Mouse (Mus musculus) intestine, postnatal 0 days (tissue): ENCODE measurements around the gene 1700001P01Rik. TPM values are rescaled to one million over a fixed set of nuclear protein-coding genes. Genes with fewer than 3 reads are reported as not detected.

Experiments
- ATAC-seq: fragments of 200-750 bp; cut with Nextera tagmentation; 2 replicates; pipeline ENCODE4 v1.8.0; 2017; ENCODE audit warnings: mild to moderate bottlenecking, moderate TSS enrichment, moderate library complexity
- H3K27ac ChIP-seq: fragments of 300-500 bp; sonication (generic); 2 replicates; pipeline ENCODE4 v1.5.1; 2014; ENCODE audit warnings: mild to moderate bottlenecking, low read depth, low read length, moderate library complexity
- H3K27me3 ChIP-seq: fragments of 300-500 bp; sonication (generic); replicated peaks from 2 replicates; pipeline ENCODE4 v1.6.1; 2014; ENCODE audit warnings: low read length, mixed read lengths; ENCODE audit not compliant: control insufficient read depth, insufficient read depth
- H3K36me3 ChIP-seq: fragments of 300-500 bp; sonication (generic); 2 replicates; pipeline ENCODE4 v1.6.1; 2014; ENCODE audit warnings: mild to moderate bottlenecking, moderate library complexity; ENCODE audit not compliant: control insufficient read depth, insufficient read depth
- H3K4me1 ChIP-seq: fragments of 300-500 bp; sonication (generic); replicated peaks from 2 replicates; pipeline ENCODE4 v1.6.1; 2014; ENCODE audit warnings: antibody characterized with exemption, low read length, mixed read lengths; ENCODE audit not compliant: control insufficient read depth, insufficient read depth
- H3K4me2 ChIP-seq: fragments of 300-500 bp; sonication (generic); replicated peaks from 2 replicates; pipeline ENCODE4 v1.6.1; 2014; ENCODE audit warnings: low read depth, mild to moderate bottlenecking, moderate library complexity
- H3K4me3 ChIP-seq: fragments of 300-500 bp; sonication (generic); 2 replicates; pipeline ENCODE4 v1.5.1; 2014; ENCODE audit warnings: low read depth, low read length
- H3K9ac ChIP-seq: fragments of 300-500 bp; sonication (generic); 2 replicates; pipeline ENCODE4 v1.6.1; 2014; ENCODE audit warnings: mild to moderate bottlenecking, low read depth, low read length
- H3K9me3 ChIP-seq: fragments of 300-500 bp; sonication (generic); 2 replicates; pipeline ENCODE4 v1.6.1; 2016; ENCODE audit warnings: mixed run types; ENCODE audit not compliant: control insufficient read depth
- CTCF ChIP-seq: sonication (generic); IDR thresholded peaks from 2 replicates; pipeline ENCODE4 v1.5.1; 2016; ENCODE audit warnings: low read depth, mild to moderate bottlenecking, control low read depth, antibody characterized with exemption, moderate library complexity
- WGBS: fragments of 180-500 bp; shearing (Covaris S2); extraction: QIAGEN DNeasy Blood & Tissue Kit; methylation state at CpG from one replicate; pipeline ENCODE4 v1.1.7; 2014; 5-methylcytosine and 5-hydroxymethylcytosine counted together
- polyA plus RNA-seq: library from polyadenylated mRNA; unstranded; fragments of >200 nt; fragmentation: Nextera tagmentation; extraction: Ambion mirVana; gene quantifications from 2 replicates; pipeline ENCODE4 v1.2.1, GENCODE M21; 2015

Gene 1700001P01Rik
- polyA plus RNA-seq, 1 experiment from 2014 or later = not detected

DNA sequence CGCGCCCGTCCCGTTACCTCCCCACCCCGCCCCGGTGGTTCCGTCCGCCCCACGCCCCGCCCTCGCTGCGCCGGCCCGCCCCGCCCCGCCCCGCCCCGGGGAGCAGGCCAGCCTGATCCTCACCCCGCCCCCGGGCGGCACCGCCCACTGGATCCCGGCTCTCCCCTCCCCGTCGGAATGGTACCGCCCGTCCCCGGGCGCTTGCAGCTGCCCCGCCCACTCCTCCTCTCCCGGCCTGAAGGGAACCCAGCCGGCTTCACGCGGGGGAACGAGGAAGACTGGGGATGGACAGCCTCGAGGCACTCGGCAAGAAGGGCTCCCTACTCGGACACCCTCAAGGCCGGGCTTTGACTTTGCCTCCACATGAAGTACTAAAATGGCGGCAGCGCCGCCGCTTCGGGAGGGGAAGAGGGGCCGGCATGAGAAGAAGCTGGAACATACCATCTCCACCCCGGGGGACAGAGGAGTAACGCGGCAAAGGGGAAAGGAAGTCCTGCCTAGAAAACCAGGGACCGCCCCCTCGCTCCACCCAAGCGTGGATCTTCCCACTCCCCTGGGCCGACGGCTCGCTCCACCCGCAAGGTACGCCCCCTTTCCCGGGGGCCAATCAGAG is 30.9 kb downstream of the 1700001P01Rik start:
- Histone ChIP-seq H3K4me3 (peak overlapping the region; percentile 89), H3K9me3 (no peaks in the 10 kb centered on the region), H3K4me1 (peaks cover 5% of the 10 kb centered on the region; the same call in 1 of the 2 replicates), H3K4me2 (peak overlapping the region; percentile 87), H3K9ac (peak overlapping the region; percentile 78), H3K27ac (peak overlapping the region; percentile 80), H3K27me3 (no peaks in the 10 kb centered on the region), H3K36me3 (peaks cover 30% of the 10 kb centered on the region)
- TF ChIP-seq CTCF = no peak
- peak; percentile 98 for ATAC-seq
- WGBS = 2% methylated on average over 38 of the region's 57 CpGs

DNA sequence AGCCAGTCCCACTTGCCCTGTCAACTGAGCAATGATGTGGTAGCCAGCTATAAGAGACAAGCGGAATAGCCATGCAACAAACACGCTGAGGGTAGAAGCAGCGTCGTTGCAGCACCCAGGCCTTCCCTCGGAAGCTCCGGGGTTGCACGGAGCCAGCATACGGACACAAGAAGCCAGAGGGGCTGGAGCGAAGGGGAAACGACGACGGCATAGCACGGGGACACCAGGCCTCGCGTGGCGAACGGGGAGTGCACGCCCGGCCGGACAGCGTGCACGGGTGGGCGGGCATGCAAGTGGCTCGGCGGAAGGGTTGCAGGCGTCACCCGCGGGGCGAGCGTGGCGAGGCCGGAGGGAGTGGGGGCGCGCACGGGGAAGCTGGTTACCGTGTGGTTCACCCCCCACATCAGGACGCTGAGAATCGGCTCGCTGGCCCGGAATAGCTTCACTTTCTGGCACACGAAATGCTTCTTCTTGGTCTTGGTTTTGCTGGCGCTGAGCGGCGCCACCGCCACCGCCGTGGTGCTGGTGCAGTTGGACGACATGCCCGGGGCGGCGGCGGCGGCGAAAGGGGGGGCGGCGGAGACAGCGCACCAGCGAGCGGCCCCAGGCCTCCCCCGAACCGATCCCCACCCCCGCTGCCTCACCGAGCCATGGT is 31.5 kb downstream of the 1700001P01Rik start, which contains the start of gene Pip4k2b:
Gene Pip4k2b, minus strand, starts transcription at position 642 of the 655 bp plus-strand sequence.
- peaks cover 5% of the 10 kb centered on the region; the same call in 1 of the 2 replicates for H3K4me1 ChIP-seq
- ATAC-seq = peak; percentile 31
- H3K27ac ChIP-seq = peak within 1 kb of the TSS; percentile 80
- peak within 1 kb of the TSS; percentile 87 for H3K4me2 ChIP-seq
- under 1% methylated on average over 62 of the region's 63 CpGs for WGBS
- H3K4me3 ChIP-seq = peak within 1 kb of the TSS; percentile 89
- no peaks in the 10 kb centered on the region for H3K9me3 ChIP-seq
- no peak for TF ChIP-seq CTCF
- H3K36me3 ChIP-seq = peaks cover 23% of the 10 kb centered on the region
- H3K9ac ChIP-seq = peak within 1 kb of the TSS; percentile 78
- no peaks in the 10 kb centered on the region for H3K27me3 ChIP-seq

- TF ChIP-seq CTCF = no peak
- Histone ChIP-seq H3K4me2 (peak overlapping the region; percentile 87), H3K4me3 (peak overlapping the region; percentile 89), H3K4me1 (peaks cover 5% of the 10 kb centered on the region; the same call in 1 of the 2 replicates), H3K27me3 (no peaks in the 10 kb centered on the region), H3K9ac (peak overlapping the region; percentile 76; the same call in 1 of the 2 replicates), H3K36me3 (peaks cover 18% of the 10 kb centered on the region), H3K9me3 (no peaks in the 10 kb centered on the region), H3K27ac (no peak overlapping the region)
- ATAC-seq = no peak
- WGBS = 19% methylated on average over 9 of the region's 9 CpGs
These were observed 32.3 kb downstream of the 1700001P01Rik start for GRCm38 (mm10) chr11:97743423-97743822.

DNA sequence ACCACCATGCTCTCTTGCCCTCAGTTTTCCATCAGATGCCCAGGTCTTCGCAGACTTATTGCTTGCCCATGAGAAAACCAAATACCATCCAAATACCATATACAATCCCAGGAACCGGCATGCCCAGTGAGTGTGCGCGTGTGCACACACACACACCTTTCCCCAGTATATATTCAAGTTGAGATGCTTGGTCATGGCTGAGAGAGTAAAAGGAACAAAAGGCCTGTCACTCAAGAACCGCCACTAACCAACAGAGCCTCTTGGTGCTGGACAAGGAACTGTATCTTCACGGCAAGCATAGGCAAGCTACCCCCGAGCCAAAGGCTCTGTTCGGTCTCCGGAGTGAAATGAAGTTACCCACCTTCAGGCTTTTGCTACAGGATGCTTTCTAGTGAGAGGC is 33.1 kb downstream of the 1700001P01Rik start:
- TF ChIP-seq CTCF = no peak
- Histone ChIP-seq H3K4me3 (no peak overlapping the region), H3K4me1 (peaks cover 5% of the 10 kb centered on the region; the same call in 1 of the 2 replicates), H3K4me2 (peak overlapping the region; percentile 87; the same call in 1 of the 2 replicates), H3K9me3 (no peaks in the 10 kb centered on the region), H3K27ac (no peak overlapping the region), H3K9ac (0 out of 2 replicates have a peak overlapping the region, but pooled peaks have one; percentile 76), H3K27me3 (no peaks in the 10 kb centered on the region), H3K36me3 (peaks cover 10% of the 10 kb centered on the region; the same call in 1 of the 2 replicates)
- WGBS = 90% methylated on average over 9 of the region's 9 CpGs
- ATAC-seq = no peak

DNA sequence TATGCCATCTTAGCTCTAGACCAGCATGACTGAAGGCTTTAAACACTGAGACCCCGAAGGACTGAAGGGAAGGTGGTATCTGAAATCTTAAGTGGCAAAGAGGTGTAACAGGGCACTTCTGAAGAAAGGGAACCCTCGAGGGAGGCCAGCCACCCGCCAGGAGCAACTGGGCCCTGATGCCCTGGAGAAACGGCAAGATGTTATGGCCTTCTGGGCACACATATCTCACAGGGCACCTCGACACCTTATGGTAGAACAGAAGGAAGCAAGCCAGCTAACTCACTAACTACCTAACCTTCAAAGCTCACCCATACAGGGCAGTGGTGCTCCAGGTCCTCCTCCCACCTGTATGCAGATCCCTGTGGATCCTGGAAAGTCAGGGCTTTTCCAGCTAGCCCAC is 33.6 kb downstream of the 1700001P01Rik start:
- no peak for ATAC-seq
- Histone ChIP-seq H3K4me2 (no peak overlapping the region), H3K9me3 (no peaks in the 10 kb centered on the region)

GRCm38 (mm10) chr11:97740190-97740589 is 35.5 kb downstream of the 1700001P01Rik start:
- no peaks in the 10 kb centered on the region for H3K27me3 ChIP-seq
- TF ChIP-seq CTCF = no peak
- no peak overlapping the region for H3K9ac ChIP-seq
- no peaks in the 10 kb centered on the region for H3K9me3 ChIP-seq
- 54% methylated on average over 7 of the region's 7 CpGs for WGBS
- no peak overlapping the region for H3K27ac ChIP-seq
- H3K4me1 ChIP-seq = peaks cover 5% of the 10 kb centered on the region; the same call in 1 of the 2 replicates
- H3K4me3 ChIP-seq = no peak overlapping the region
- ATAC-seq = no peak
- no peak overlapping the region for H3K4me2 ChIP-seq
- no peaks in the 10 kb centered on the region for H3K36me3 ChIP-seq

More for the DNA sequence above, 33.6 kb downstream of the 1700001P01Rik start:
- WGBS = 91% methylated on average over 5 of the region's 5 CpGs
- no peak for TF ChIP-seq CTCF
- H3K27me3 ChIP-seq = no peaks in the 10 kb centered on the region
- H3K9ac ChIP-seq = no peak overlapping the region
- no peak overlapping the region for H3K27ac ChIP-seq
- H3K4me1 ChIP-seq = peaks cover 5% of the 10 kb centered on the region; the same call in 1 of the 2 replicates
- H3K36me3 ChIP-seq = peaks cover 7% of the 10 kb centered on the region; the same call in 1 of the 2 replicates
- no peak overlapping the region for H3K4me3 ChIP-seq
